7 mouse cellular contexts compared by ENCODE assay signal in the genomic region with DNA sequence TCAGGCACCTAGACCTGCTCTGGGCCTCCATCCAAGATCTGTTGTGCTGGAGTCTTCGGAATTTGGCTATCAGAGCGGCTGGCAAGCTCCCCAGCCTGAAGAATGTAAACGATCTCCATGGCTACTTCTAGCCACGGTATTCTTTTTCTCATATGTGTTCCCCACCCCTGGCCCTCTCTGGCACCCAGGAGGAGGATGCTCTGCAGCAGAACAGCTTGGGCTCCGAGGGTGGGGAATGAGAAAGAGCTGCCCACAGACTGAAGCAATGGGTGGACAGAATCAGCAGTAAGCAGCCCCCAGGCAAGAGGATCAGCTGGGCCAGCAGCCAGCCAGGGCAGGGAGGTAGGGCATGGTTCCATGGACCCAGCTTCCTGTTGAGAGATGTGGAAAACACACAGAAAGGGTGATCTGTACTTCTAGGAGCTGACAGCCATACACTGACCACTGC.
A peak's percentile ranks its signal among the peaks of the same experiment; 100 is the strongest.
DNase-seq lines count a peak whose midpoint lies in the region; ATAC-seq and TF ChIP-seq lines count a peak whose summit lies in the region.

No protein-coding gene starts in this region.

- H3K9me3 ChIP-seq in hindbrain, postnatal 0 days (ENCODE audit: low read length) = no peaks in the 10 kb centered on the region

- H3K9ac ChIP-seq in hindbrain, postnatal 0 days (replicated peaks; ENCODE audit: low read length) = no peak overlapping the region

- H3K4me1 ChIP-seq in hindbrain, postnatal 0 days (ENCODE audit: insufficient read depth, low read length) = peaks cover 4% of the 10 kb centered on the region
- peaks cover 8% of the 10 kb centered on the region for H3K4me1 ChIP-seq in lung, adult 2 months (ENCODE audit: control insufficient read depth, insufficient read depth, low read length)

- 0 out of 2 replicates have a peak overlapping the region, but pooled peaks have one; percentile 6 for H3K4me2 ChIP-seq in hindbrain, postnatal 0 days (ENCODE audit: low read depth, low read length)

- ATAC-seq in hindbrain, postnatal 0 days = peak; percentile 62

- no peaks in the 10 kb centered on the region for H3K36me3 ChIP-seq in hindbrain, postnatal 0 days (ENCODE audit: insufficient read depth, low read length)

- H3K27ac ChIP-seq in hindbrain, postnatal 0 days = peak overlapping the region; percentile 37; the same call in 1 of the 2 replicates

- no peak for TF ChIP-seq CTCF in hindbrain, postnatal 0 days (IDR thresholded peaks at IDR 0.05; ENCODE audit: low read depth)
- TF ChIP-seq CTCF in lung, adult 2 months (IDR thresholded peaks at IDR 0.05; ENCODE audit: insufficient read depth, low read length) = no peak

- peak; percentile 98 for DNase-seq in 3T3-L1 (ENCODE audit: low read depth, low spot score)
- DNase-seq in adrenal gland, postnatal 36 days = peak; percentile 41 to 54
- peak; percentile 31 to 40 for DNase-seq in frontal cortex, postnatal 14 days (ENCODE audit: low spot score in 2 of 2)
- DNase-seq in hindbrain, postnatal 0 days (ENCODE audit: low spot score) = peak; percentile 83
- peak; percentile 68 for DNase-seq in lung, adult 2 months
- peak; percentile 39 for DNase-seq in right cerebral cortex, postnatal 14 days
- DNase-seq in spleen, adult 18-20 months = no peak

- WGBS in hindbrain, postnatal 0 days = 21% methylated on average over 5 of the region's 5 CpGs
- WGBS in lung, adult 2 months = 12% methylated on average over 5 of the region's 5 CpGs

- TF ChIP-seq POLR2A in lung, adult 2 months (IDR thresholded peaks at IDR 0.05; ENCODE audit: borderline replicate concordance, extremely low read depth, low read depth, low read length) = no peak

- no peaks in the 10 kb centered on the region for H3K27me3 ChIP-seq in hindbrain, postnatal 0 days (ENCODE audit: insufficient read depth, low read length)

- no peak overlapping the region for H3K4me3 ChIP-seq in hindbrain, postnatal 0 days (ENCODE audit: low read length)
- no peak overlapping the region for H3K4me3 ChIP-seq in lung, adult 2 months (replicated peaks; ENCODE audit: extremely low read depth, low read depth, low read length)

Comparison
In these comparisons a context has a peak if more than half of its experiments do, and no peak if none do; other contexts are left out.
1. DNase-seq: peak in 3T3-L1 (single experiment), adrenal gland, postnatal 36 days (2 of 2), frontal cortex, postnatal 14 days (2 of 2), hindbrain, postnatal 0 days (single experiment), lung, adult 2 months (single experiment) and right cerebral cortex, postnatal 14 days (single experiment); none in spleen, adult 18-20 months (0 of 2).